Mouse (Mus musculus): ENCODE measurements around the gene Atp6v1g2. TPM values are rescaled to one million over a fixed set of nuclear protein-coding genes. Genes with fewer than 3 reads are reported as not detected.

Atp6v1g2 gene
- polyA plus RNA-seq, 1 experiment from 2014 or later = 41.5 TPM

DNA sequence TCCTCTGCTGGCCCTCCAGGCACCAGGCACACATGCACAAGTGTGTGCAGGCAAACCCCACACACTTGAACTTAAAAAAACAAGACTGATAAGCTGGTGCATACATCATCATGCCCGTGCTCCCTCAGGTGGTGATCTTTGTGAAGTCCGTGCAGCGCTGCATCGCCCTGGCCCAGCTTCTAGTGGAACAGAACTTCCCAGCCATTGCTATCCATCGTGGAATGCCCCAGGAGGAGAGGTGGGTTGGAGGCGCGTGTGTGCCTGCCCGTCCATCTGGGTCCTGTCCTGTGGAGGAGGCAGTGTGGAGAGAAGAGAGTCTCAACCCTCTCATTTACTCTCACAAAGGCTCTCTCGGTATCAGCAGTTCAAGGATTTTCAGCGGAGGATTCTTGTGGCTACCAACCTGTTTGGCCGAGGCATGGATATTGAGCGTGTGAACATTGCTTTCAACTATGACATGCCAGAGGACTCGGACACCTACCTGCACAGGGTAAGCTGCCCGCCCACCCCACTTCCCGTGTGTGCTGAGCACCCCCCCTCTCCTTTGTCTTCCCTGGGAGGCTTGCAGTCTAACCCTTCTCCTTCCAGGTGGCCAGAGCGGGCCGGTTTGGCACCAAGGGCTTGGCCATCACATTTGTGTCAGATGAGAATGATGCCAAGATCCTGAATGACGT lies 19.3 kb downstream of the Atp6v1g2 start:
- 84% methylated on average over 18 of the region's 18 CpGs for WGBS
- Histone ChIP-seq H3K36me3 (peaks cover 66% of the 10 kb centered on the region), H3K4me3 (no peak overlapping the region)

DNA sequence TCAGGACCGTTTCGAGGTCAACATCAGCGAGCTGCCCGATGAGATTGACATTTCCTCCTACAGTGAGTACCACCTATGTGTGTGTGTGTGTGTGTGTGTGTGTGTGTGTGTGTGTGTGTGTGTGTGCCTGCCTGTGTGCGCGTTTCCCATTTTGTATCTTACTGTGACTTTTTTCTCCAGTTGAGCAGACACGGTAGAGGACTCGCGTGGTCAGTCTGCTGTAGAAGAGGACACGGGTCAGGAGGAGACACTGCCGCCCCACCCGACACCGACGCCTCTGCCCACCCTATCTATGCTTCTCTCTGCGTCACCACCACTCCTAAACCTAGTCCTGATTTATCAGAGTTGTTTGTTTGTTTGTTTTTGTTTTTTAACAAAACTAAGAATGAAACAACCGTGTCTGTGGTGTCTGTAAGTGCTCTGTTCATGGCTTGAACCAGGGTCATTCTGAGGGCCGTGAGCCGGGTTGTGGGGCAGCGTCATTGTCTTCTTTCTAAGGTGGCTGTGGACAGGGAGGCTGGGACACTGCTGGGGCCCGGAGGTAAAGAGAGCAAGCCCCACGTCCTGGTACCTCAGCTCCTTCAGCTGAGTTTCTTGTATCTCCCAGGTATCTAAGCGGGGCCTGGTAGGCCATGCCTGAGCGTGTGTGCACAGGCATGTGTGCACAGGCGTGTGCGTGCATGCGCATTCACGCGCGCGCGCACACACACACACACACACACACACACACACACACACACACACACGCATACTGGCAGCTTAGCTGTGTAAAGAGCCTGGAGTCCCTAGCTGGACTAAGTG lies 20.0 kb downstream of the Atp6v1g2 start:
- Histone ChIP-seq H3K4me2 (replicated peaks) (no peak overlapping the region), H3K4me1 (0 out of 2 replicates have a peak, but pooled peaks cover 4% of the 10 kb centered on the region), H3K36me3 (peaks cover 59% of the 10 kb centered on the region), H3K4me3 (no peak overlapping the region), H3K9ac (replicated peaks) (no peak overlapping the region), H3K27me3 (no peaks in the 10 kb centered on the region), H3K9me3 (no peaks in the 10 kb centered on the region), H3K27ac (replicated peaks) (no peak overlapping the region)
- whole genome bisulfite sequencing = 84% methylated on average over 32 of the region's 32 CpGs
- peak; percentile 3; the same call in 1 of the 2 replicates for ATAC-seq (replicated peaks)

More for the DNA sequence above, 19.3 kb downstream of the Atp6v1g2 start:
- no peak for ATAC-seq (replicated peaks)
- H3K4me1 ChIP-seq = 0 out of 2 replicates have a peak, but pooled peaks cover under 1% of the 10 kb centered on the region
- H3K27ac ChIP-seq (replicated peaks) = no peak overlapping the region
- no peaks in the 10 kb centered on the region for H3K9me3 ChIP-seq
- H3K4me2 ChIP-seq (replicated peaks) = no peak overlapping the region
- no peaks in the 10 kb centered on the region for H3K27me3 ChIP-seq
- no peak overlapping the region for H3K9ac ChIP-seq (replicated peaks)

- 0 out of 2 replicates have a peak, but pooled peaks cover 4% of the 10 kb centered on the region for H3K4me1 ChIP-seq
- H3K4me3 ChIP-seq = no peak overlapping the region
- H3K4me2 ChIP-seq (replicated peaks) = no peak overlapping the region
- peaks cover 49% of the 10 kb centered on the region for H3K36me3 ChIP-seq
- no peak overlapping the region for H3K27ac ChIP-seq (replicated peaks)
- H3K9ac ChIP-seq (replicated peaks) = no peak overlapping the region
- H3K27me3 ChIP-seq = no peaks in the 10 kb centered on the region
- H3K9me3 ChIP-seq = no peaks in the 10 kb centered on the region
- ATAC-seq (replicated peaks) = peak; percentile 29
- WGBS = 52% methylated on average over 11 of the region's 11 CpGs
Measured at GRCm38 (mm10) chr17:35254241-35255098, 21.0 kb downstream of the Atp6v1g2 start.

- WGBS = 69% methylated on average over 3 of the region's 3 CpGs
- no peak overlapping the region for H3K4me2 ChIP-seq (replicated peaks)
- no peaks in the 10 kb centered on the region for H3K9me3 ChIP-seq
- ATAC-seq (replicated peaks) = no peak
- no peak overlapping the region for H3K4me3 ChIP-seq
- peaks cover 41% of the 10 kb centered on the region for H3K36me3 ChIP-seq
- H3K4me1 ChIP-seq = 0 out of 2 replicates have a peak, but pooled peaks cover 4% of the 10 kb centered on the region
- H3K27me3 ChIP-seq = no peaks in the 10 kb centered on the region
- no peak overlapping the region for H3K9ac ChIP-seq (replicated peaks)
- no peak overlapping the region for H3K27ac ChIP-seq (replicated peaks)
Measured at GRCm38 (mm10) chr17:35255301-35255700, 21.8 kb downstream of the Atp6v1g2 start.

- Histone ChIP-seq H3K4me2 (replicated peaks) (no peak overlapping the region), H3K9ac (replicated peaks) (no peak overlapping the region), H3K4me3 (no peak overlapping the region), H3K27ac (replicated peaks) (no peak overlapping the region), H3K4me1 (0 out of 2 replicates have a peak, but pooled peaks cover 4% of the 10 kb centered on the region), H3K27me3 (no peaks in the 10 kb centered on the region), H3K9me3 (no peaks in the 10 kb centered on the region), H3K36me3 (peaks cover 37% of the 10 kb centered on the region)
- no peak for ATAC-seq (replicated peaks)
- 64% methylated on average over 4 of the region's 4 CpGs for WGBS
Measured at GRCm38 (mm10) chr17:35255704-35256103, 22.2 kb downstream of the Atp6v1g2 start.

GRCm38 (mm10) chr17:35257378-35257777 lies 23.9 kb downstream of the Atp6v1g2 start:
- Histone ChIP-seq H3K4me2 (replicated peaks) (no peak overlapping the region), H3K4me1 (0 out of 2 replicates have a peak, but pooled peaks cover 4% of the 10 kb centered on the region), H3K9ac (replicated peaks) (no peak overlapping the region), H3K27me3 (no peaks in the 10 kb centered on the region), H3K36me3 (peaks cover 22% of the 10 kb centered on the region), H3K9me3 (no peaks in the 10 kb centered on the region), H3K27ac (replicated peaks) (no peak overlapping the region), H3K4me3 (no peak overlapping the region)
- no peak for ATAC-seq (replicated peaks)
- 70% methylated on average over 1 of the region's 1 CpGs for WGBS

GRCm38 (mm10) chr17:35257824-35258491 lies 24.5 kb downstream of the Atp6v1g2 start:
- H3K4me1 ChIP-seq = 0 out of 2 replicates have a peak, but pooled peaks cover 4% of the 10 kb centered on the region
- no peak overlapping the region for H3K27ac ChIP-seq (replicated peaks)
- peaks cover 16% of the 10 kb centered on the region for H3K36me3 ChIP-seq
- H3K4me2 ChIP-seq (replicated peaks) = peak overlapping the region; percentile 36
- peak overlapping the region; percentile 19 for H3K4me3 ChIP-seq
- no peak for ATAC-seq (replicated peaks)
- no peaks in the 10 kb centered on the region for H3K9me3 ChIP-seq
- WGBS = 9% methylated on average over 17 of the region's 17 CpGs
- H3K9ac ChIP-seq (replicated peaks) = peak overlapping the region; percentile 36; the same call in 1 of the 2 replicates
- H3K27me3 ChIP-seq = no peaks in the 10 kb centered on the region

- H3K27me3 ChIP-seq = no peaks in the 10 kb centered on the region
- WGBS = 62% methylated on average over 14 of the region's 14 CpGs
- H3K36me3 ChIP-seq = peaks cover 8% of the 10 kb centered on the region
- no peaks in the 10 kb centered on the region for H3K9me3 ChIP-seq
- ATAC-seq (replicated peaks) = no peak
- peaks cover 9% of the 10 kb centered on the region for H3K4me1 ChIP-seq
- H3K27ac ChIP-seq (replicated peaks) = no peak overlapping the region
- no peak overlapping the region for H3K4me3 ChIP-seq
- H3K4me2 ChIP-seq (replicated peaks) = no peak overlapping the region
- H3K9ac ChIP-seq (replicated peaks) = no peak overlapping the region
Measured at GRCm38 (mm10) chr17:35258492-35259478, 25.3 kb downstream of the Atp6v1g2 start.

DNA sequence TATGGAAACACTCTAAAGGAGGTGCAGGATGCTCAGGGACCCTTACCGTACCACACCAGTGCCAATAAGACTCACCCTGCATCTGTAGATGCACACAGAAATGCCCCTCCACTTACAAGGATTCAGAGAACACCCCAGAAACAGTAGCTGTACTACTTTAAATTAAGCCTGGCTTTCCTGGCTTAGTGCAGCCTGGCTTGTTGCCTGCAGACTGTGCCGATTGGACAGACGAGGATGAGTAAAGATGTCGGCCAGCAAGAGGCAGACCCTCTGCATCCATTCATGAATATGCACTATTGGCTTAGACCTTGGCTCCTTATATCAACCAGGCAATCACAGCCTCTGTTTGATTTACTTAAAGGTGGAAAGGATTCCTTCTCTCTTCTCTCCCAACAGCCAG lies 26.2 kb downstream of the Atp6v1g2 start:
- H3K4me2 ChIP-seq (replicated peaks) = no peak overlapping the region
- no peak overlapping the region for H3K27ac ChIP-seq (replicated peaks)
- no peaks in the 10 kb centered on the region for H3K9me3 ChIP-seq
- no peak overlapping the region for H3K9ac ChIP-seq (replicated peaks)
- no peaks in the 10 kb centered on the region for H3K36me3 ChIP-seq
- no peak overlapping the region for H3K4me3 ChIP-seq
- WGBS = 71% methylated on average over 4 of the region's 4 CpGs
- H3K27me3 ChIP-seq = no peaks in the 10 kb centered on the region
- H3K4me1 ChIP-seq = peaks cover 11% of the 10 kb centered on the region
- no peak for ATAC-seq (replicated peaks)

- H3K4me2 ChIP-seq (replicated peaks) = no peak overlapping the region
- no peaks in the 10 kb centered on the region for H3K36me3 ChIP-seq
- H3K9me3 ChIP-seq = no peaks in the 10 kb centered on the region
- WGBS = 76% methylated on average over 13 of the region's 13 CpGs
- H3K4me1 ChIP-seq = peaks cover 11% of the 10 kb centered on the region
- no peak overlapping the region for H3K27ac ChIP-seq (replicated peaks)
- H3K27me3 ChIP-seq = no peaks in the 10 kb centered on the region
- no peak overlapping the region for H3K4me3 ChIP-seq
- no peak for ATAC-seq (replicated peaks)
- no peak overlapping the region for H3K9ac ChIP-seq (replicated peaks)
Measured at GRCm38 (mm10) chr17:35261651-35262050, 28.2 kb downstream of the Atp6v1g2 start.
